Mouse (Mus musculus): ENCODE results near the gene Yeats2.
"Not testable (repeated sequence)": the region's sequence is repeated elsewhere in the genome, so short reads cannot be mapped to it uniquely, and the experiment has no call there.

Yeats2 gene

GRCm38 (mm10) chr16:20140772-20141531, at the start of gene Yeats2:
Gene Yeats2 (plus strand): TSS chr16:20141063.
- DNase-seq (ENCODE audit: inconsistent age in 2 of 2, low spot score in 1 of 2), result peak; percentile 89 to 96

GRCm38 (mm10) chr16:20095966-20096365, 44.9 kb upstream of the Yeats2 start:
- DNase-seq (ENCODE audit: inconsistent age in 2 of 2, low spot score in 1 of 2), result no peak

GRCm38 (mm10) chr16:20097069-20097710, 43.7 kb upstream of the Yeats2 start, which contains the start of gene Klhl24:
Gene Klhl24 (plus strand): TSS chr16:20097542.
- peak; percentile 95 to 97 for DNase-seq (ENCODE audit: inconsistent age in 2 of 2, low spot score in 1 of 2)

- DNase-seq (ENCODE audit: inconsistent age in 2 of 2, low spot score in 1 of 2), result peak; percentile 97 to 99
Measured at GRCm38 (mm10) chr16:20097711-20098374, 43.0 kb upstream of the Yeats2 start.

GRCm38 (mm10) chr16:20098375-20098727, 42.5 kb upstream of the Yeats2 start:
- DNase-seq (ENCODE audit: inconsistent age in 2 of 2, low spot score in 1 of 2), result no peak

DNA sequence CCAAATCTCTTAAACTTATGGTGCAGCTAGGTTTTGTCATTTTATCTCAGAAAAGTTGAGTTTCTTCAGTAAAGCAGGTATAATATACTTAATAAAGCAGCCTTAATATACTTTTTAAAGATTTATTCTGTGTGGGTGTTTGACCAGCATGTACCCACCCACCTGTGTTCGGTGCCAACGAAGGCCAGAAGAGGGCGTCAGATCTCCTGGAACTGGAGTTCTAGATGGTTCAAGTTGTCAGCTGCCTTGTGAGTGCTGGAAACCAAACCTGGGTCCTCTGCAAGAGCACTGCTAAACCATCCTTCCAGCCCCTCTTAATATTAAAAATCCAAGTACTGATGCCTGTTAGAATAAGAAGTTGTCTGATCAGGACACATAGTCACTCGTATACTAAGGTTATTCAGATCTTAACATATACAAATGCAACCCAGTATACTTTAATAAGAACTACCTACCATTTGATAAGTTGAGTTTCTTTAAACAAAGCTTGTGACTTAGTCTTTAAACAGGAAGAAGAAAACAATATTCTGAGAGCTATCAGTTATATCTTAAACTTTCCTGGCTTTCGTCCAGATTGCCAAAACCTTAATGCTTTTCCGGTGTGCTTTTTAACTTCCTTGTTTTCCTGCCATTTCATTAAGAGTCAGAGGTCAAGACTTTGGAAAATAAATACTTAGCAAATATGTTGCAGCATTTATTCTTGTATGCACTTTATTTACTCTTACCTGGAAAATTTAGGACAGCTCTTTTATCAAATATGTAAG, 41.8 kb upstream of the Yeats2 start:
- peak; percentile 39 to 63 for DNase-seq (ENCODE audit: inconsistent age in 2 of 2, low spot score in 1 of 2)

DNA sequence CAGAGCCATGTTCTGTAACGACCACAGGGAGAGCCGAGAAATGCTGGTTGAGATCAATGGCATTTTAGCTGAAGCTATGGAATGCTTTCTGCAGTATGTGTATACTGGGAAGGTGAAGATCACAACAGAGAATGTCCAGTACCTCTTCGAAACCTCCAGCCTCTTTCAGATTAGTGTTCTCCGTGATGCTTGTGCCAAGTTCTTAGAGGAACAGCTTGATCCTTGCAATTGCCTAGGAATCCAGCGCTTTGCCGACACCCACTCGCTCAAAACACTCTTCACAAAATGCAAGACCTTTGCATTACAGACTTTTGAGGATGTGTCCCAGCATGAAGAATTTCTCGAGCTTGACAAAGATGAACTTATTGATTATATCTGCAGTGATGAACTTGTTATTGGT, 33.9 kb upstream of the Yeats2 start:
- DNase-seq (ENCODE audit: inconsistent age in 2 of 2, low spot score in 1 of 2), result no peak

GRCm38 (mm10) chr16:20108961-20109360, 31.9 kb upstream of the Yeats2 start:
- DNase-seq (ENCODE audit: inconsistent age in 2 of 2, low spot score in 1 of 2), result no peak

DNA sequence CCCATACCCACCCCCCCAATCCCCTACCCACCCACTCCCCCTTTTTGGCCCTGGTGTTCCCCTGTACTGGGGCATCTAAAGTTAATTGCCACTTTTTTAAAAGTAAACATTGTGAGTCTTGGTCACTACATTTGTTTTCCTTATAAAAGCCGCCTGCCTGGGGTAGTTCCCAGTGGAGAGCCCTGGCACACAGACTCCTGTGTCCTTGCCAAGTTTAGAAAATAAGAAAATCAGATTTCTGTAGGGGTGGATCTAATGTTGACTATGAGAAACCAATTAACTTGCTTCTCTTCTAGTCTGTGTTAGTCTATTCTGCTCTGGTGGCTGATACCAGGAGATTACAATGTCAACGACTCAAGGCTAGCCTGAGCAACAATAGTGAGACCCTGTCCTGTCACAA, 28.2 kb upstream of the Yeats2 start:
- no peak for DNase-seq (ENCODE audit: inconsistent age in 2 of 2, low spot score in 1 of 2)

DNA sequence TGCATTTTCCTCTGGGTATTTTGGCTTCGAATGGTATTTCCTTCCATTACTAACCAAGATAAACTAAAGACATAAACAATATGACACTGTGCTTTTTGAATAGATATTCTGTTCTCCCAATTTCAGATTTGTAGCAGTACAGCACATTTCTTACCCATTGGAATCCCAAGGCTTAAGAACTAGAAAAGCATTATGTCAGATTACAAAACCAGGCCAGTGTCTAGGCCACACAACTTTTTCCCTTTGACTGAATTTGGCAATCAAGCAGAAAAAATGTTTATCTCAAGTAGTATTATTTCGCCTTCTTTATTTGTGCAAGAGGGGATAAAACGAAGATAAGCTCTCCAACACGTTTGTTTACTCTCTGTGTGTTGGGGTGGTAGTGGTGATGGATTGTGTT, 24.8 kb upstream of the Yeats2 start:
- no peak for DNase-seq (ENCODE audit: inconsistent age in 2 of 2, low spot score in 1 of 2)

GRCm38 (mm10) chr16:20126319-20126883, 14.5 kb upstream of the Yeats2 start:
- not testable (repeated sequence) for DNase-seq (ENCODE audit: inconsistent age in 2 of 2, low spot score in 1 of 2)

GRCm38 (mm10) chr16:20130397-20130796, 10.5 kb upstream of the Yeats2 start:
- DNase-seq (ENCODE audit: inconsistent age in 2 of 2, low spot score in 1 of 2), result no peak

DNA sequence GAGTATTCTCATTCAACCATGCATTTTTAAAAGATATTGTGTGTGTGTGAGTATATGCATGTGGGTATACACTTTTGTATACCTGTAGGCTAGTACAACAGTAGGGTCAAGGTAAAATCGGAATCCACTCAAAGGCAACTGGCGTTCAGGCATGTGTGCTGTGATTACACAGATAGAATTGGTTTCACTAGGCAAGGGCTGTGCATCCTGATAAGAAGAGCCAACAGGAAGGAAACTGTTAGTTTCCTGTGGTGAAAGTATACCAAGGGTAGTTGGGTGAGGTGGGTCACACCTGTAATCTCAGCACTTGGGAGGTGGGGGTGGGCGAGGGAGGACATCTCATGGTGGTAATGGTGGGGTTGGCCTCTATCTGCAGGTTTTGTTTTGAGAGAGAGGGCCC, 3.7 kb downstream of the Yeats2 start:
- DNase-seq (ENCODE audit: inconsistent age in 2 of 2, low spot score in 1 of 2), result no peak

GRCm38 (mm10) chr16:20151991-20152390, 11.1 kb downstream of the Yeats2 start:
- DNase-seq (ENCODE audit: inconsistent age in 2 of 2, low spot score in 1 of 2), result peak; percentile 29 to 88

DNA sequence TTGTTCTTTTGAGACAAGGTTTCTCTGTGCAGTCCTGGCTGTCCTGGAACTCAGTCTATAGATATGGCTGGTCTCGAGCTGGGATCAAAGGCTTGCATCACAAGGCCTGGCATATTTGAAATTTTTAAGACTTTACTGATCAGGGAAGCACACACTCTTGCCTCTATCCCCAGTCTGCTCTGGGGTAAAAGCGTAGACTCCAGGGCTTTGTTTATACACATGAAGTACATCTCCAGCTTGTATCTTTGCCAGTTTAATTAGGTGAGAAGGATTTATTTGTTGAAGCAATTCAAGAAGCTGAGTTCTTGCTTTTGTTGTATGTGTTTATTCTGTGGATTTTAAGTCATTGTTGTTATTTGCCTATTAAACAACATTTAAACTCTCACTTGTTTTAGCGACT, 12.9 kb downstream of the Yeats2 start:
- no peak for DNase-seq (ENCODE audit: inconsistent age in 2 of 2, low spot score in 1 of 2)

- DNase-seq (ENCODE audit: inconsistent age in 2 of 2, low spot score in 1 of 2), result peak in 1 of 2 experiments; percentile 35
Measured at GRCm38 (mm10) chr16:20160130-20160529, 19.3 kb downstream of the Yeats2 start.

GRCm38 (mm10) chr16:20169071-20169470, 28.2 kb downstream of the Yeats2 start:
- peak in 1 of 2 experiments; percentile 31 for DNase-seq (ENCODE audit: inconsistent age in 2 of 2, low spot score in 1 of 2)

DNA sequence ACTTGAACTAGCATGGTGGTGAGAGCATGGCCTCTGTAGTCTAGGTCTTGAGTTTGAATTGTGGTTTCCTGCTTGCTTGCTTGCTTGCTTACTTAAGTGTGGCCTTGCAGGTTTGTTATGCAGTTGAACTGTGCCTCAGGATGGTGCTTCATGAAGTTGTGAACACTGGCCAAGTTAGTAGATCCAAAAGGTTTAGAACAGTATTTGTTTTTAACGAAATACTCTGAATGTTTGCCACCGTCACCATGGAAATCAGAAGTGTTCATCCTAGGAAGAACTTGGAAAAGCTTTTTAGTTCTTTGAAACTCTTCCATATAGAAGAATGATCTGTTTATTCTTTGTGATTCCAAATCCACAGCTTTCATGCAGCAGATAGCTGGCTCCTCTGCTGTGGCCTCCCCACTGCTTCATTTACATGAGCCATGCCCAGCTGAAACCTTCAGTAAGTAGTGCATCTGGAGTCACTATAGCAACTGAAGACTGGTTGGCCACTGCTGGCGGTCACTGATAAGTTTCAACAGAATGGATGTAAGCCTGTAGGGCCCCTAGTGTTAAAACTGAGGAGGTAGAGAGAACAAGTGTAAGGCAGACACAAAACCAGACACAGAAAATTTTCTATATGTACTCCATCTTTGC, 28.7 kb downstream of the Yeats2 start:
- DNase-seq (ENCODE audit: inconsistent age in 2 of 2, low spot score in 1 of 2), result no peak

DNA sequence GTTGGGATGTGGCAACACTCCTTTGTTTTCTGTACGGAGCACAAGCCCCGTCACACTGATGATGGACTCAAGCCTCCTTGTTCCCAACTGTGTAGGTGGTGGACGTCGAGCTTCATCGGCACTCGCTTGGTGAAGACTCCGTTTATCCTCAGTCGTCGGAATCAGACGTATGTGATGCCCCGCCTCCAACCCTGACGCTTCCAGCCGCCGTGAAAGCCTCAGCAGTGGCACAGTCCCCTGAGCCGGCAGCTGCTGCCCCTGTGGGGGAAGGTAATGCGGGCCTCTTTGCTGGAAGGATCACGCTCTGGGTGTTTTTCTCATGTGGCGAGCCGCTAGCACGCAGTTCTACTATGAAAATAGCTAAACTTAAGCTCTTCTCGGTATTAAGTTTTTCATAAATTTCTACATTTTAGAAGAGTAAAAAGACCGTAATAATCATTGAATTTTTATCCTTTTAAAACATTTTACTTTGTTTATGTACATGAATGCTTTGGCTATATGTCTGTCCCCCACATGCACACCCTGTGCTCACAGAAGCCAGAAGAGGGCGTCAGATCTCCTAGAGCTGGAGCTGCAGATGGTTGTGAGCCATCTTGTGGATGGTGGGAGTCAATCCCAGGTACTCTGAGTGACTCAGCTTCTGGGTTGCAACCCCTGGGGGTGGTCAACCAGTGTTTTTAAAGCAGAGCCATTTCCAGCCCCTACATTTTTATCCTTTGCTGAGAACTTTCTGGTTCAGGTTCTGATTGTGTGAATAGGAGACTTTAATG, 38.7 kb downstream of the Yeats2 start:
- DNase-seq (ENCODE audit: inconsistent age in 2 of 2, low spot score in 1 of 2), result no peak

GRCm38 (mm10) chr16:20185368-20185767, 44.5 kb downstream of the Yeats2 start:
- DNase-seq (ENCODE audit: inconsistent age in 2 of 2, low spot score in 1 of 2), result peak in 1 of 2 experiments; percentile 46

Measured in adrenal gland, adult (tissue).